Mouse (Mus musculus) adrenal gland, adult (tissue): ENCODE data around the gene Dscam.
A peak's percentile ranks its signal among the peaks of the same experiment; 100 is the strongest.

Source experiments
- DNase-seq, 2 experiments: peaks; one replicate each; pipeline ENCODE4 v3.0.0; 2022 to 2023; ENCODE audit warnings: low spot score in 1 of 2; ENCODE audit not compliant: inconsistent age in 2 of 2

Gene Dscam

GRCm38 (mm10) chr16:96959695-96960094 is 210.9 kb downstream of the Dscam start:
- DNase-seq = no peak

- no peak for DNase-seq
These were observed 224.9 kb downstream of the Dscam start for GRCm38 (mm10) chr16:96945468-96946302.

- no peak for DNase-seq
These were observed 226.9 kb downstream of the Dscam start for GRCm38 (mm10) chr16:96943648-96944047.

- DNase-seq = no peak
These were observed 235.8 kb downstream of the Dscam start for GRCm38 (mm10) chr16:96934795-96935194.

GRCm38 (mm10) chr16:96932211-96932610 is 238.3 kb downstream of the Dscam start:
- no peak for DNase-seq

GRCm38 (mm10) chr16:96931771-96932170 is 238.8 kb downstream of the Dscam start:
- no peak for DNase-seq

- DNase-seq = no peak
These were observed 242.5 kb downstream of the Dscam start for GRCm38 (mm10) chr16:96928011-96928410.

GRCm38 (mm10) chr16:96927408-96927807 is 243.1 kb downstream of the Dscam start:
- no peak for DNase-seq

GRCm38 (mm10) chr16:96926977-96927376 is 243.6 kb downstream of the Dscam start:
- DNase-seq = no peak

- DNase-seq = no peak
These were observed 246.6 kb downstream of the Dscam start for GRCm38 (mm10) chr16:96923941-96924340.

GRCm38 (mm10) chr16:96914495-96914894 is 256.1 kb downstream of the Dscam start:
- no peak for DNase-seq

- DNase-seq = no peak
These were observed 257.7 kb downstream of the Dscam start for GRCm38 (mm10) chr16:96912836-96913235.

GRCm38 (mm10) chr16:96912103-96912502 is 258.4 kb downstream of the Dscam start:
- DNase-seq = no peak

GRCm38 (mm10) chr16:96910405-96911164 is 260.0 kb downstream of the Dscam start:
- peak in 1 of 2 experiments; percentile 41 for DNase-seq

- DNase-seq = no peak
These were observed 262.7 kb downstream of the Dscam start for GRCm38 (mm10) chr16:96907818-96908217.

GRCm38 (mm10) chr16:96907081-96907480 is 263.5 kb downstream of the Dscam start:
- no peak for DNase-seq

- no peak for DNase-seq
These were observed 263.9 kb downstream of the Dscam start for GRCm38 (mm10) chr16:96906630-96907029.

- DNase-seq = peak; percentile 37 to 71
These were observed 265.8 kb downstream of the Dscam start for GRCm38 (mm10) chr16:96904761-96905160.

GRCm38 (mm10) chr16:96904359-96904758 is 266.2 kb downstream of the Dscam start:
- peak in 1 of 2 experiments; percentile 46 for DNase-seq

GRCm38 (mm10) chr16:96902596-96902995 is 268.0 kb downstream of the Dscam start:
- DNase-seq = no peak

GRCm38 (mm10) chr16:96901234-96902014 is 269.1 kb downstream of the Dscam start:
- DNase-seq = no peak
